Mouse (Mus musculus): Measurements from ENCODE around the gene Sox13. TPM values are rescaled to one million over a fixed set of nuclear protein-coding genes. Genes with fewer than 3 reads are reported as not detected.

Gene Sox13
- polyA plus RNA-seq (2017; shearing (Covaris generic)), result 1.0 TPM

GRCm38 (mm10) chr1:133423543-133424480, at the start of gene Sox13:
Gene Sox13 (minus strand): TSS chr1:133424377.

GRCm38 (mm10) chr1:133363276-133364021, 60.7 kb downstream of the Sox13 start, which contains the start of gene Etnk2:
Gene Etnk2 (plus strand): TSS chr1:133363572.

GRCm38 (mm10) chr1:133350210-133350609, 74.0 kb downstream of the Sox13 start, which contains the start of gene Ren1:
Gene Ren1 (plus strand): TSS chr1:133350510.

Other genes with a start within 250 kb of the Sox13 start
- gene Golt1a, start 114.6 kb downstream of the Sox13 start, polyA plus RNA-seq (2017; shearing (Covaris generic)), result not detected
- gene Kiss1, start 102.5 kb downstream of the Sox13 start, polyA plus RNA-seq (2017; shearing (Covaris generic)), result not detected
- not detected for gene Ren1, start 73.9 kb downstream of the Sox13 start, polyA plus RNA-seq (2017; shearing (Covaris generic))
- not detected for gene Etnk2, start 60.8 kb downstream of the Sox13 start, polyA plus RNA-seq (2017; shearing (Covaris generic))
- 217 TPM for gene Snrpe, start 185.9 kb upstream of the Sox13 start, polyA plus RNA-seq (2017; shearing (Covaris generic))
- not detected for gene Zbed6, start 236.5 kb upstream of the Sox13 start, polyA plus RNA-seq (2017; shearing (Covaris generic))
- gene Gm38394, start 236.9 kb upstream of the Sox13 start, polyA plus RNA-seq (2017; shearing (Covaris generic)), result 3.6 TPM